Mouse (Mus musculus): ENCODE measurements around the gene Gcnt1.

- TF ChIP-seq POLR2A (IDR thresholded peaks at IDR 0.05; ENCODE audit: insufficient read length, low read depth) (no peak), POLR2AphosphoS2 (IDR thresholded peaks at IDR 0.05; ENCODE audit: insufficient read length, low read depth) (no peak), MAX (IDR thresholded peaks at IDR 0.05; ENCODE audit: low read depth) (no peak), TCF12 (IDR thresholded peaks at IDR 0.05; ENCODE audit: insufficient read depth, poor library complexity, severe bottlenecking) (no peak), USF1 (IDR thresholded peaks at IDR 0.05; ENCODE audit: low read depth) (no peak), E2F4 (IDR thresholded peaks at IDR 0.05; ENCODE audit: insufficient read depth) (no peak), TCF3 (IDR thresholded peaks at IDR 0.05; ENCODE audit: insufficient read length, low read depth) (no peak), MYOD1 (IDR thresholded peaks at IDR 0.05; ENCODE audit: control insufficient read depth in 1 of 3, insufficient read length in 2 of 3, low read depth in 2 of 3) (no peak)
These were observed 24.8 kb downstream of the Gcnt1 start for GRCm38 (mm10) chr19:17347852-17348251.
